Mouse (Mus musculus): ENCODE data around the gene Slc26a8. TPM values are rescaled to one million over a fixed set of nuclear protein-coding genes. Genes with fewer than 3 reads are reported as not detected.

The Slc26a8 gene
- total RNA-seq, 1 experiment from 2014 or later: 1.3 TPM

DNA sequence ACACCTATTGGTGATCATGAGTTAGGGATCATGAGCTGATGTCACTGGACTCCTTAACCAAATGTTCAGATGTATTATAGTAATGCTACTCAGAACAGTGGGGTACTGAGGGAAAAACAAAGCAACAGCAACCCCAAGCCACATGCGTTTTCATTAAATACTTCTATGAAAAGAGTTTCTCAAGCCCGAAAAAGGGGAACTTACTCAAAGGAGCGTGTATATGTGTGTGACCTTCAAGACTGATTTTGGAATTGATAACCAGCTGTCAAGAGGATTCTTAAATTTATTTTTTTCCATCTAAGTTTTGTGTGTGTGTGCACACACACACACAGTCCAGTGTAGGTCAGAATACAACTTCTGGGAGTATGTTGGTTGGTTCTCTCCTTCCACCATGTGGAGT is 49.9 kb downstream of the Slc26a8 start:
- no peak for DNase-seq

GRCm38 (mm10) chr17:28637711-28638690 is 52.0 kb downstream of the Slc26a8 start:
- DNase-seq: peak; percentile 32

GRCm38 (mm10) chr17:28635842-28636241 is 54.2 kb downstream of the Slc26a8 start:
- DNase-seq: no peak

DNA sequence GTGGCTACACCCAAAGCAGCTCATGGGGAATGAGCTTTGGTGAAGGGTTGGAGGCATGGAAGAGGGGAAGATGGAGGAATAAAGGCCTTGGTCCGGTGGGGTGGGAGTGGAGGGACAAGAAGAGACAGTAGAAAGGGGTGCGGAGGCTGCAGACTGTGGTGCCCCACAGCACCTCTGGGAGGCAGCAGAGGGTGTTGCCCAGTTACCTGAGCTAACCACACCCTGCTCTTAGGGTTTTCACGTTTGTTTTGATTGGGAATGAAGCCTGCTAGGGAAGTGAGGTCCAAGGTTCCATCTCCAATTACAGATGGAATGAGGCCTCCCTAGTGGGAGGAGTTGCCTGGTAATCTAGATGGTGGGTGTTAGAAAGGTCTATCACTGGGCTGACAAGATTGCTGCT is 60.9 kb downstream of the Slc26a8 start:
- DNase-seq: no peak

GRCm38 (mm10) chr17:28628248-28629124 is 61.5 kb downstream of the Slc26a8 start:
- no peak for DNase-seq

DNA sequence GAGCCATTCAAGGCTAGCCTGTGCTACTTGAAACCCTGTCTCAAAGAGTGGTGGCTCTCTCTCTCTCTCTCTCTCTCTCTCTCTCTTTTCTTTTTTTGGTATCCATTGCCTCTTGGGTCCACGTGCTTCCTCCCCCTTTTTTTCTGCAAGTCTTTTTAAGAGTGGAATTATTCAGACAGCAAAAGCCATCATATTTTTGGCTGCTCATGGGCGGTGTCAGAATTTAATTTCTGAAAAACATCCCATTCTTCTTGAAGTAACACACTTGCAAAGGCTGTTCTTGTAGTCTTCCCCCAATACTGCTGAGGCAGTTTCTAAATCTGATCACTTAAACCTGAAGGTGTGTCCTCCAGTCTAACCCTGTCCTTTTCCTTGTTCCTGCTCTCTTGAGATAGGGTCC is 63.1 kb downstream of the Slc26a8 start:
- no peak for DNase-seq

DNA sequence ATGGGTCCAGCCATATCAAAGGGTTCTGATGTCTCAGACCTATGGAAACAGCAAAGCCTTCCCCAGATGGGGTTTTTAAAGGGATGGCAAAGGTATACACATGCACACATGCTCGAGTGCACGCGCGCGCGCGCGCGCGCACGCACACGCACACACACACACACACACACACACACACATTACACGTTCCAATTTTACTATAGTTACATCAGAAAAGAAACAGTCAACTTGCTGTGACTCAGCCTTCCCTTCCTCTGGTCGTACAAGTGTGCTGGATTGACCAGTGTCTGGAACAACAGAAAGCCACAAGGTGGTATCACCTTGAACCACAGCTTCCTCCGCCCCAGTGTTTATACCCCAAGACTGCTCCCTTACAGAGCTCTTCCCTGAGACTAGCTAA is 64.7 kb downstream of the Slc26a8 start:
- no peak for DNase-seq

- no peak for DNase-seq
These were observed 65.2 kb downstream of the Slc26a8 start for GRCm38 (mm10) chr17:28624841-28625240.

DNA sequence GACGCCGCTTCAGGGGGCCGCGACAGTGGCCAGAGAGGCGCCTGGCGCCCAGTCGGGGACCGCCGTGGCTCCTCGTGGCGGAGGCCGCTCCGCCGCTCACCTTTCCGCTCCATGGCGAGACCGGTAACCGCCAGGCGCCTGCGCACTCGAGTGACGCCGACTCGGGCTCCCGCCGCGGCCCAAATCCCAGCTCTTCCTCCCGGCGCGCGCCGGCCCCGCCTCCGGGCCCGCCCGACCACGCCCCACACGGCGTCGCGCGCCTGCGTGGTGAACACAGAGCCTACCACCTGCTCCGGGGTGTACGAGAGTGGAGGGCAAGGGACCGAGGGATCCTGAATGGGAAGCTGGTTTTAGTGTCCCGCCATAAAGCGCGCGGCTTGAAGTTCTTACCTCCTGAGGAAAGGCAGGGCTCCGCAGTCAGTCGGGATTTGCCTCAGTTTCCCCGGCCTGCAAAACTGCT is 67.7 kb downstream of the Slc26a8 start, which contains the start of gene Srpk1:
TSS of gene Srpk1 (minus strand) at position 410 of the 460 bp plus-strand sequence.
- DNase-seq: peak; percentile 96

DNA sequence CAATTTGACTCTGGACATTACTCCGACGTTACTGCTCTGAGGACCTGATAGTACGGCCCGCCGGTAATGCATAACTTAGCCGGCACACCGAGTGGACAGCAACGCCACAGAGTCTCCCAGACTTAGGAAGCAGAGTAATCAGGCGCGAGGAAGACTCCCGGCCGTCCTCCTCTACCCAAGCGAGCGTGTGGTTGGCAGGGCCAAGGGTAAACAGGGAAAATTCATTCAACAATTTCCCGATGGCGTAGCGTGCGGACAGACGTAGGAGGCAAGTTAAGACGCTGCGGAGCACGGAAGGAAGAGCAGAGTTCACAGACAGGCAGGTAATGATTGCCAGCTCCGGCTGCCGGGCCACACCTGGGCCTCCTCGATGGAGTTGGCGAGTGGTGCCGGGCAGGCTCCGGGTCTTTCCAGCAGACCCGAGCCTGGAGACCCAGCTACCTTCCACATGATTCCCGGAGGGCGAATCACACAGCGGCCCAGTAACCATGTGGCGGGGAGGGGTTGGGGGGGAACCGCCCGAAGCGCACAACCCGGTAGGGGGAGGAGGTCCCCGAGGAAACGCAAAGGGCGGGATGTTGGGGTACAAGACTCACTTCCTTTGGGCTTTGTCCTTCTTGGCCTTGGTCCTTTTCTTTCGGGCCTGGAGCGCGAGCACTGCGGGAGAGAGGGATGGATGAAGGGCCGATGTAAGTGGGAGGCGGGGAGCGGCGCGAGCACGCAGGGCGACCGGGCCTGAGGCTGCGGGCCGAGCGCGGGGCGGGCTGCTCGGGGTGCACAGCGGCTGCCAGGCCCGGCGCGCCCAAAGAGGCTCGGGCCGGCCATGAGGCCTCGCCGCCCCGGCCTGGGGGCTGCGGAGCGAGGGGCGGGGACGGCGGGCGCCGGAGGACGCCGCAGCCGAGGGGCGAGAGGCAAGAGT is 68.4 kb downstream of the Slc26a8 start:
- peak; percentile 82 for DNase-seq

- no peak for DNase-seq
These were observed 71.3 kb downstream of the Slc26a8 start for GRCm38 (mm10) chr17:28618775-28619174.

- no peak for DNase-seq
These were observed 71.9 kb downstream of the Slc26a8 start for GRCm38 (mm10) chr17:28618124-28618523.

DNA sequence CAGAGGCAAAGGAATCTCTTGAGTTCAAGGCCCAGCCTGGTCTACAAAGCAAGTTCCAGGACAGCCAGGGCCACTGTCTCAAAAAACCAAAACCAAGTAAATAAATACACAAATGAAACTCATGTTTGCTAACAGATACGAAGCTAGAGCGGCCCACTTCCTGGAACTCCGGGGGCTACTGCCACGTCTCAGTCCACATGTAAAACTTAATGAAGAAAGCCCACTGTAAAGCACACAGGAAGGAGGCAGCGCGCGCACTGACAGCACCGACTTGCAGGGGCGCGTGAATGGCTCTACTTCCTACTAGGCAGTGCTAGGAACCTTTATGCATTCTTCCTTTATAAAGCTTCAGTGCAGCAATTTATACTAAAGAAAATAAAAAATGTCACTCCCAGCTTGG is 72.4 kb downstream of the Slc26a8 start:
- no peak for DNase-seq

DNA sequence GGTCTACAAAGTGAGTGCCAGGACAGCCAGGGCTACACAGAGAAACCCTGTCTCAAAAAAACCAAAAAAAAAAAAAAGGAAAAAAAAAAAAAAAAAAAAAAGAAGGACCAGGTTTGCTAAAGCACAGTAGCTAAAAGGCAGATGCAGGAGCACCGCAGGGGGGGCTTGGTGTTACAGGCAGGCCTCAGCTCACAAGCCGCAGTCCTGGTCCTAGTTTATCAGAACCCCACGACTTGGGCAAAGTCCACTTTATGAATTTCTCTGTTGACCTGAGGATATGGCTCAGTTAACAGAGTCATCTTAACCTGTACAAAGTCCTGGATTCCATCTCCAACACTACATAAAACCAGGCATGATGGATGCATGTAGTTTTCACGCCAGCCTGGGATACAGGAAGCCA is 74.7 kb downstream of the Slc26a8 start:
- DNase-seq: no peak

- DNase-seq: no peak
These were observed 76.9 kb downstream of the Slc26a8 start for GRCm38 (mm10) chr17:28613096-28613495.

GRCm38 (mm10) chr17:28612603-28613002 is 77.4 kb downstream of the Slc26a8 start:
- DNase-seq: no peak

- no peak for DNase-seq
These were observed 80.5 kb downstream of the Slc26a8 start for GRCm38 (mm10) chr17:28609543-28609942.

DNA sequence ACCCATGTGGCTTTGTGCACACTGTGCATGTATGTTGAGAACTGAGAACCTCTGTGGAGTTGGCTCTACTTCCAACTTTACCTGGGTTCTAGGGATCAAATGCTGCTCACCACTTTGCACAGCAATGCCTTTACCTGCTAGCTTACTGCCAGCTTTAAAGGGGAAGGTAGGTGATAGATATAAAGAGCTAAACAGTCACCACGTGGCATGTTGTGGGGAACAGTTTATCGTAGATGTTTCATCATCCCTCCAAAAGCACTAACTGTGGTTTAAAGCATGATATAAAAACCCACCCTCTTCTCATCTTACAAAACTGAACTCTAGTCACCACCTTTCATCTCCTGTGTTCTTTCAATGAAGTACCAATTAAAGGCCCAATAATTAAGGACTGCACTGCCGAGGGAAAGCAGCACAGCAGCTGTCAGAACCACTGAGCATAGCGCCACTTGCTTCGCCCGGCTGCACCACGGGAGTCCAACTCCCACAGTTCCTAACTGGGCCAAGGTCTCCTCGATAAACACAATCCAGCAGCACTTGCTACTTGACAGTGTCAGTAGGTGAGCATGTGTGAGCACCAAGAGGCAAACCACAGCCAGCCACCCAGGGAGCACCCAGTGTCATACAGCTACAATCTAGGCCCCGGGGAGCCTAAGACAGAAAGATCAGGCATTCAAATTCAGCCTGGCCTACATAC is 88.3 kb downstream of the Slc26a8 start:
- DNase-seq: peak; percentile 31

GRCm38 (mm10) chr17:28600780-28601179 is 89.3 kb downstream of the Slc26a8 start:
- no peak for DNase-seq

DNA sequence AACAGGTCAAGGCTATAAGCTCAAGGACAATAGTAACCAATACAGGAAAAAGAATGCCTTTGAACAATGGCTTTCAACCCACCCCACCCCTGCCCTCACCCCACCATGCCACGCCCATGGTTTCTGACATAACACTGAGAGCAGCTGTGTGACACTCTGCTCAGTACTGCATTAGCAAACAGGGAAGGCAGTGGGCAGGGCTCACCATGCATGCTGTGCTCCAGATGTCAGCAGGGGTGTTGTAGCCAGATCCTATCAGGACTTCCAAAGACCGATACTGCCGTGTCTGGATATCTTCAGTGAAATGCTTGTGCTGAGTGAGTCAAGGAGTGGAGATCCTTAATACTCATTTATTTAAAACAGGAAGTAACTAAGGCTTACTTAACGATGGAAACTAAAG is 96.1 kb downstream of the Slc26a8 start:
- DNase-seq: peak; percentile 5

DNA sequence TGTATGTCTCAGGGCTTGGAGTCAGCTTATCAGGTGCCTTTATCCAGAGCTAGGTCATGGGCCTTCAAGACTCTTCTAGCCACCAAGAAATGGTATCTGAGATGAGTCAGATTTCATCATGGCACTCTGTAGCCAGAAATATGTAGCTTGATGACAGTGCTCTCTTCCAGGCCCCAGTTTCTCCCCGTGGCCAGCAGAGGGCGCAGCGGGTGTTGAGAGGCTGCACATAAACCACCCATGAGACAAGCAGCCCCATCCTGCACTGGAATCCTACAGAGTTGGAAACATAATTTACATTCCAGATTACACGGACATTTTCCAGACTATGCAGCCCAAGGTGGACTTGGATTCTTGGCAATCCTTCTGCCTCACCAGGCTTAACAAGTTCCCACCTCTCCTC is 97.0 kb downstream of the Slc26a8 start:
- peak; percentile 92 for DNase-seq

Data from adrenal gland, postnatal 14 days (tissue).